Mouse (Mus musculus) embryonic facial prominence, embryonic 14.5 days (tissue): Measurements from ENCODE around the gene Zmynd10. TPM values are rescaled to one million over a fixed set of nuclear protein-coding genes. Genes with fewer than 3 reads are reported as not detected.
"Not testable (repeated sequence)": the region's sequence is repeated elsewhere in the genome, so short reads cannot be mapped to it uniquely, and the experiment has no call there.

ENCODE experiments used
- ATAC-seq: fragments of 200-750 bp; cut with Nextera tagmentation; 2 replicates; pipeline ENCODE4 v1.8.0; 2017; ENCODE audit warnings: low read depth, moderate number of reproducible peaks, moderate TSS enrichment
- DNase-seq: peaks from one replicate; pipeline ENCODE4 v3.0.0-alpha.2; 2015; ENCODE audit warnings: low spot score
- H3K27ac ChIP-seq: fragments of 300-500 bp; sonication (generic); replicated peaks from 2 replicates; pipeline ENCODE4 v1.5.1; 2014; ENCODE audit warnings: low read depth, mild to moderate bottlenecking, low read length, moderate library complexity
- H3K27me3 ChIP-seq: fragments of 300-500 bp; sonication (generic); replicated peaks from 2 replicates; pipeline ENCODE4 v1.6.1; 2014; ENCODE audit warnings: low read length; ENCODE audit not compliant: control insufficient read depth, insufficient read depth
- H3K36me3 ChIP-seq: fragments of 300-500 bp; sonication (generic); 2 replicates; pipeline ENCODE4 v1.6.1; 2014; ENCODE audit warnings: low read length, mixed read lengths; ENCODE audit not compliant: control insufficient read depth, insufficient read depth
- H3K4me1 ChIP-seq: fragments of 300-500 bp; sonication (generic); 2 replicates; pipeline ENCODE4 v1.6.1; 2014; ENCODE audit warnings: antibody characterized with exemption, low read length; ENCODE audit not compliant: control insufficient read depth, insufficient read depth
- H3K4me2 ChIP-seq: fragments of 300-500 bp; sonication (generic); 2 replicates; pipeline ENCODE4 v1.6.1; 2014; ENCODE audit warnings: low read depth, mild to moderate bottlenecking, low read length, moderate library complexity, mixed read lengths
- H3K4me3 ChIP-seq: fragments of 300-500 bp; sonication (generic); 2 replicates; pipeline ENCODE4 v1.5.1; 2014; ENCODE audit warnings: low read depth, mild to moderate bottlenecking, low read length
- H3K9ac ChIP-seq: fragments of 300-500 bp; sonication (generic); 2 replicates; pipeline ENCODE4 v1.6.1; 2014; ENCODE audit warnings: low read depth, mild to moderate bottlenecking, low read length, moderate library complexity, mixed read lengths
- H3K9me3 ChIP-seq: fragments of 300-500 bp; sonication (generic); 2 replicates; pipeline ENCODE4 v1.6.1; 2016; ENCODE audit warnings: low read length; ENCODE audit not compliant: control insufficient read depth
- WGBS: fragments of 180-500 bp; shearing (Covaris S2); extraction: QIAGEN DNeasy Blood & Tissue Kit; methylation state at CpG from one replicate; pipeline ENCODE4 v1.1.7; 2014; 5-methylcytosine and 5-hydroxymethylcytosine counted together
- polyA plus RNA-seq: library from polyadenylated mRNA; unstranded; fragments of >200 nt; fragmentation: Nextera tagmentation; extraction: Ambion mirVana; gene quantifications from 2 replicates; pipeline ENCODE4 v1.2.1, GENCODE M21; 2014

Zmynd10 gene
- polyA plus RNA-seq, 1 experiment from 2014 or later = 8.2 TPM

GRCm38 (mm10) chr9:107555701-107556100 is 8.6 kb downstream of the Zmynd10 start:
- no peaks in the 10 kb centered on the region for H3K27me3 ChIP-seq
- H3K4me1 ChIP-seq = peaks cover 43% of the 10 kb centered on the region
- ATAC-seq (no peak), DNase-seq (no peak)
- H3K4me2 ChIP-seq = peak overlapping the region; percentile 90
- peak overlapping the region; percentile 83 for H3K4me3 ChIP-seq
- peaks cover 42% of the 10 kb centered on the region for H3K36me3 ChIP-seq
- no peaks in the 10 kb centered on the region for H3K9me3 ChIP-seq
- peak overlapping the region; percentile 98 for H3K27ac ChIP-seq
- peak overlapping the region; percentile 92 for H3K9ac ChIP-seq
- 42% methylated on average over 2 of the region's 2 CpGs for WGBS

GRCm38 (mm10) chr9:107556346-107556745 is 9.2 kb downstream of the Zmynd10 start:
- peak overlapping the region; percentile 90 for H3K4me2 ChIP-seq
- H3K9ac ChIP-seq = peak overlapping the region; percentile 92; the same call in 1 of the 2 replicates
- H3K9me3 ChIP-seq = no peaks in the 10 kb centered on the region
- WGBS = 69% methylated on average over 3 of the region's 3 CpGs
- ATAC-seq (no peak), DNase-seq (no peak)
- H3K27ac ChIP-seq = no peak overlapping the region
- peak overlapping the region; percentile 83 for H3K4me3 ChIP-seq
- H3K36me3 ChIP-seq = peaks cover 49% of the 10 kb centered on the region
- H3K27me3 ChIP-seq = no peaks in the 10 kb centered on the region
- peaks cover 37% of the 10 kb centered on the region for H3K4me1 ChIP-seq

GRCm38 (mm10) chr9:107563029-107563581 is 16.0 kb downstream of the Zmynd10 start, which contains the start of gene Tusc2:
Gene Tusc2 (plus strand): TSS chr9:107563255.
- H3K36me3 ChIP-seq = peaks cover 65% of the 10 kb centered on the region
- peak within 1 kb of the TSS; percentile 84 for H3K4me2 ChIP-seq
- H3K9me3 ChIP-seq = no peaks in the 10 kb centered on the region
- H3K4me3 ChIP-seq = peak within 1 kb of the TSS; percentile 83
- no peaks in the 10 kb centered on the region for H3K27me3 ChIP-seq
- 0% methylated on average over 26 of the region's 46 CpGs for WGBS
- DNase-seq (peak; percentile 97), ATAC-seq (peak; percentile 96)
- H3K27ac ChIP-seq = peak within 1 kb of the TSS; percentile 35; the same call in 1 of the 2 replicates
- H3K4me1 ChIP-seq = peaks cover 17% of the 10 kb centered on the region
- H3K9ac ChIP-seq = peak within 1 kb of the TSS; percentile 83

GRCm38 (mm10) chr9:107565556-107565955 is 18.5 kb downstream of the Zmynd10 start:
- not testable (repeated sequence) for H3K27me3 ChIP-seq, H3K27ac ChIP-seq, DNase-seq, H3K9me3 ChIP-seq, ATAC-seq, H3K9ac ChIP-seq
- Histone ChIP-seq H3K36me3 (peaks cover 42% of the 10 kb centered on the region), H3K4me2 (peak overlapping the region; percentile 10; the same call in 1 of the 2 replicates), H3K4me1 (peaks cover 25% of the 10 kb centered on the region), H3K4me3 (0 out of 2 replicates have a peak overlapping the region, but pooled peaks have one; percentile 1)
- 46% methylated on average over 5 of the region's 5 CpGs for WGBS

- peaks cover 32% of the 10 kb centered on the region for H3K4me1 ChIP-seq
- no peaks in the 10 kb centered on the region for H3K9me3 ChIP-seq
- peaks cover 42% of the 10 kb centered on the region for H3K36me3 ChIP-seq
- H3K9ac ChIP-seq = no peak overlapping the region
- ATAC-seq (no peak), DNase-seq (peak; percentile 73)
- peak overlapping the region; percentile 10; the same call in 1 of the 2 replicates for H3K4me2 ChIP-seq
- no peaks in the 10 kb centered on the region for H3K27me3 ChIP-seq
- 59% methylated on average over 15 of the region's 15 CpGs for WGBS
- H3K27ac ChIP-seq = no peak overlapping the region; the same call in 1 of the 2 replicates
- H3K4me3 ChIP-seq = 0 out of 2 replicates have a peak overlapping the region, but pooled peaks have one; percentile 1
Observed at GRCm38 (mm10) chr9:107566041-107566709, 19.1 kb downstream of the Zmynd10 start.

- 0 out of 2 replicates have a peak overlapping the region, but pooled peaks have one; percentile 63 for H3K4me2 ChIP-seq
- 51% methylated on average over 3 of the region's 3 CpGs for WGBS
- ATAC-seq = no peak
- H3K36me3 ChIP-seq = peaks cover 41% of the 10 kb centered on the region
- H3K27me3 ChIP-seq = no peaks in the 10 kb centered on the region
- peak overlapping the region; percentile 88 for H3K27ac ChIP-seq
- no peak overlapping the region for H3K4me3 ChIP-seq
- H3K9me3 ChIP-seq = no peaks in the 10 kb centered on the region
- peaks cover 32% of the 10 kb centered on the region for H3K4me1 ChIP-seq
- no peak overlapping the region for H3K9ac ChIP-seq
- no peak for DNase-seq
Observed at GRCm38 (mm10) chr9:107566855-107567254, 19.8 kb downstream of the Zmynd10 start.

GRCm38 (mm10) chr9:107567702-107568319 is 20.7 kb downstream of the Zmynd10 start, which contains the start of gene Hyal2:
Gene Hyal2 (plus strand): TSS chr9:107567945.
- Histone ChIP-seq H3K4me2 (peak within 1 kb of the TSS; percentile 63), H3K27ac (peak within 1 kb of the TSS; percentile 88), H3K27me3 (no peaks in the 10 kb centered on the region), H3K4me1 (peaks cover 32% of the 10 kb centered on the region), H3K9me3 (no peaks in the 10 kb centered on the region), H3K36me3 (peaks cover 45% of the 10 kb centered on the region), H3K9ac (peak within 1 kb of the TSS; percentile 66), H3K4me3 (peak within 1 kb of the TSS; percentile 52)
- ATAC-seq (no peak), DNase-seq (no peak)
- WGBS = 9% methylated on average over 18 of the region's 18 CpGs

GRCm38 (mm10) chr9:107568331-107569261 is 21.5 kb downstream of the Zmynd10 start:
- under 1% methylated on average over 41 of the region's 41 CpGs for WGBS
- Histone ChIP-seq H3K27ac (peak overlapping the region; percentile 88), H3K27me3 (no peaks in the 10 kb centered on the region), H3K4me3 (peak overlapping the region; percentile 52), H3K4me1 (peaks cover 31% of the 10 kb centered on the region), H3K9ac (peak overlapping the region; percentile 66), H3K36me3 (peaks cover 53% of the 10 kb centered on the region), H3K4me2 (peak overlapping the region; percentile 63), H3K9me3 (no peaks in the 10 kb centered on the region)
- ATAC-seq = peak; percentile 87
- peak; percentile 95 for DNase-seq
